In genomic region chr3:69168724-69169123, GRCm38 (mm10) we compare ENCODE assay signal across 40 mouse cellular contexts. TPM values are rescaled to one million over a fixed set of nuclear protein-coding genes. Genes with fewer than 3 reads are reported as not detected.
"Had no signal": no experiment of that assay in that cellular context is flagged by ENCODE, and none has a peak within 500 bp of the region (broad histone marks: within the 10 kb centered on the region; RNA-seq: fewer than 3 reads in every experiment).

No protein-coding gene starts in this region.

- H3K27me3 ChIP-seq: heart, embryonic 13.5 days; heart, embryonic 15.5 days; hindbrain, embryonic 13.5 days; hindbrain, embryonic 15.5 days; kidney, embryonic 15.5 days; limb, embryonic 13.5 days; limb, embryonic 15.5 days; liver, embryonic 12.5 days had no signal

- H3K4me3 ChIP-seq: heart, embryonic 13.5 days; heart, embryonic 15.5 days; hindbrain, embryonic 13.5 days; hindbrain, embryonic 15.5 days; kidney, embryonic 15.5 days; limb, embryonic 13.5 days; limb, embryonic 15.5 days; liver, embryonic 12.5 days had no signal

- DNase-seq: gastrocnemius, postnatal 14 days; gastrocnemius, postnatal 36 days; heart, adult 18-20 months; heart, postnatal 14 days; heart, postnatal 36 days; kidney, adult 11 months; kidney, adult 2 months; kidney, adult 9 months; kidney, postnatal 14 days; kidney, postnatal 36 days; layer of hippocampus, adult 9-11 months; layer of hippocampus, postnatal 36 days; left cerebral cortex, postnatal 4 days had no signal

- H3K36me3 ChIP-seq: heart, embryonic 13.5 days; heart, embryonic 15.5 days; hindbrain, embryonic 13.5 days; hindbrain, embryonic 15.5 days; kidney, embryonic 15.5 days; limb, embryonic 13.5 days; limb, embryonic 15.5 days; liver, embryonic 12.5 days had no signal

RNA-seq across cellular contexts. Expression of gene Arl14, which starts 53.5 kb away (rescaled TPM):
- total RNA-seq: gastrocnemius, adult 18-20 months; gastrocnemius, adult 8-10 months; gastrocnemius, postnatal 14 days; gastrocnemius, postnatal 36 days; heart, adult 18-20 months; heart, postnatal 14 days; heart, postnatal 36 days; hematopoietic stem cell, adult 5-6 weeks; hindbrain, postnatal 0 days; layer of hippocampus, adult 18-20 months; layer of hippocampus, adult 8-10 months; layer of hippocampus, postnatal 14 days; layer of hippocampus, postnatal 36 days; left cerebral cortex, adult 18-20 months; left cerebral cortex, adult 8-10 months; left cerebral cortex, postnatal 10 days; left cerebral cortex, postnatal 25 days; left cerebral cortex, postnatal 4 days had no signal
- polyA plus RNA-seq: gonadal fat pad, adult 2 months; heart, embryonic 11.5 days; heart, embryonic 13.5 days; heart, embryonic 15.5 days; heart, postnatal 0 days; hindbrain, embryonic 11.5 days; hindbrain, embryonic 13.5 days; hindbrain, embryonic 15.5 days; hindbrain, postnatal 0 days; kidney, adult 2 months; limb, embryonic 11.5 days; limb, embryonic 13.5 days; limb, embryonic 15.5 days; liver, adult 2 months; liver, embryonic 12.5 days; liver, embryonic 14.5 days; liver, embryonic 16.5 days had no signal
